In genomic region chr7:72503756-72504155, GRCm38 (mm10) we compare ENCODE assay signal across 14 mouse cellular contexts.
A peak's percentile ranks its signal among the peaks of the same experiment; 100 is the strongest.
DNase-seq lines count a peak whose midpoint lies in the region; ATAC-seq lines count a peak whose summit lies in the region.
"Had no signal": no experiment of that assay in that cellular context is flagged by ENCODE, and none has a peak within 500 bp of the region (broad histone marks: within the 10 kb centered on the region; RNA-seq: fewer than 3 reads in every experiment).

No protein-coding gene starts in this region.

- no peaks in the 10 kb centered on the region for H3K27me3 ChIP-seq in forebrain, embryonic 16.5 days (replicated peaks; ENCODE audit: control insufficient read depth, insufficient read depth, low read length)
- H3K27me3 ChIP-seq in forebrain, embryonic 12.5 days: no peaks in the 10 kb centered on the region
- no peaks in the 10 kb centered on the region for H3K27me3 ChIP-seq in limb, embryonic 10.5 days (ENCODE audit: low read depth, poor library complexity, severe bottlenecking)
- H3K27me3 ChIP-seq: embryonic facial prominence, embryonic 12.5 days; heart, embryonic 15.5 days; hindbrain, embryonic 13.5 days had no signal

- peak; percentile 11 for DNase-seq in cerebellum, adult 9-11 months
- no peak for DNase-seq in cerebellum, postnatal 36 days
- peak; percentile 46 for DNase-seq in adipocyte (ENCODE audit: low spot score)
- no peak for DNase-seq in limb, embryonic 10.5 days (ENCODE audit: low spot score)
- DNase-seq in layer of hippocampus, postnatal 10 days (ENCODE audit: low spot score in 2 of 2): no peak
- DNase-seq: adrenal gland, postnatal 14 days had no signal

- H3K4me2 ChIP-seq in forebrain, embryonic 16.5 days (ENCODE audit: low read length): no peak overlapping the region
- no peak overlapping the region for H3K4me2 ChIP-seq in forebrain, embryonic 12.5 days
- H3K4me2 ChIP-seq: embryonic facial prominence, embryonic 12.5 days; heart, embryonic 15.5 days; hindbrain, embryonic 13.5 days had no signal

- no peak overlapping the region for H3K9ac ChIP-seq in forebrain, embryonic 16.5 days (replicated peaks; ENCODE audit: low read depth, low read length)
- H3K9ac ChIP-seq in forebrain, embryonic 12.5 days: no peak overlapping the region
- H3K9ac ChIP-seq: embryonic facial prominence, embryonic 12.5 days; forebrain, postnatal 0 days; heart, embryonic 15.5 days; hindbrain, embryonic 13.5 days had no signal

- peak; percentile 57; the same call in 1 of the 2 replicates for ATAC-seq in forebrain, embryonic 16.5 days
- ATAC-seq in forebrain, embryonic 12.5 days (ENCODE audit: low FRiP score): no peak

- no peak overlapping the region for H3K4me3 ChIP-seq in forebrain, embryonic 16.5 days (replicated peaks; ENCODE audit: low read length)
- H3K4me3 ChIP-seq in forebrain, embryonic 12.5 days (replicated peaks): no peak overlapping the region
- H3K4me3 ChIP-seq in limb, embryonic 10.5 days: no peak overlapping the region
- H3K4me3 ChIP-seq: embryonic facial prominence, embryonic 12.5 days; heart, embryonic 10.5 days; heart, embryonic 15.5 days; hindbrain, embryonic 13.5 days had no signal

- H3K9me3 ChIP-seq in forebrain, embryonic 16.5 days (ENCODE audit: control insufficient read depth, low read length): no peaks in the 10 kb centered on the region
- no peaks in the 10 kb centered on the region for H3K9me3 ChIP-seq in forebrain, embryonic 12.5 days
- H3K9me3 ChIP-seq in limb, embryonic 10.5 days (replicated peaks): no peaks in the 10 kb centered on the region
- H3K9me3 ChIP-seq: embryonic facial prominence, embryonic 12.5 days; heart, embryonic 10.5 days; heart, embryonic 15.5 days; hindbrain, embryonic 13.5 days had no signal

- no peaks in the 10 kb centered on the region for H3K36me3 ChIP-seq in forebrain, embryonic 16.5 days (ENCODE audit: control insufficient read depth, insufficient read depth)
- no peaks in the 10 kb centered on the region for H3K36me3 ChIP-seq in forebrain, embryonic 12.5 days (replicated peaks)
- H3K36me3 ChIP-seq in limb, embryonic 10.5 days: no peaks in the 10 kb centered on the region
- H3K36me3 ChIP-seq: embryonic facial prominence, embryonic 12.5 days; heart, embryonic 10.5 days; heart, embryonic 15.5 days; hindbrain, embryonic 13.5 days had no signal

- no peak overlapping the region for H3K27ac ChIP-seq in forebrain, embryonic 16.5 days (ENCODE audit: low read length)
- H3K27ac ChIP-seq in forebrain, embryonic 12.5 days: no peak overlapping the region
- H3K27ac ChIP-seq in limb, embryonic 10.5 days: peak overlapping the region; percentile 68; the same call in 1 of the 2 replicates
- H3K27ac ChIP-seq: embryonic facial prominence, embryonic 12.5 days; heart, embryonic 10.5 days; heart, embryonic 15.5 days; hindbrain, embryonic 13.5 days; hindbrain, postnatal 0 days had no signal

- 0 out of 2 replicates have a peak, but pooled peaks cover 3% of the 10 kb centered on the region for H3K4me1 ChIP-seq in forebrain, embryonic 16.5 days (replicated peaks; ENCODE audit: control insufficient read depth, insufficient read depth, low read length)
- H3K4me1 ChIP-seq in forebrain, embryonic 12.5 days: no peaks in the 10 kb centered on the region
- peaks cover 53% of the 10 kb centered on the region for H3K4me1 ChIP-seq in limb, embryonic 10.5 days
- H3K4me1 ChIP-seq: heart, embryonic 10.5 days; heart, embryonic 15.5 days had no signal

Comparison
In these comparisons a context has a peak if more than half of its experiments do, and no peak if none do; other contexts are left out.
1. DNase-seq: peak in cerebellum, adult 9-11 months (single experiment) and adipocyte (single experiment); none in cerebellum, postnatal 36 days (0 of 2), limb, embryonic 10.5 days (single experiment) and layer of hippocampus, postnatal 10 days (0 of 2).